Mouse (Mus musculus) CH12.LX (cell line): ENCODE measurements around the gene Usp45. TPM values are rescaled to one million over a fixed set of nuclear protein-coding genes. Genes with fewer than 3 reads are reported as not detected.

Source experiments
- DNase-seq: peaks from one replicate; pipeline ENCODE4 v3.0.0-alpha.2; 2013; ENCODE audit errors: extremely low read depth
- H3K27ac ChIP-seq: 2 replicates; pipeline ENCODE4 v1.5.1; 2012; ENCODE audit warnings: low read depth, mild to moderate bottlenecking, control low read depth, moderate library complexity; ENCODE audit not compliant: insufficient read depth
- H3K27me3 ChIP-seq: replicated peaks from 2 replicates; pipeline ENCODE3; 2012; ENCODE audit warnings: inconsistent platforms
- H3K36me3 ChIP-seq, 2 experiments: replicated peaks in 1 of 2; 2 replicates each; pipeline versions ENCODE3 to v1.6.1; 2012; ENCODE audit warnings: inconsistent platforms in 1 of 2, low read length in 1 of 2, mild to moderate bottlenecking in 1 of 2, mixed read lengths in 1 of 2, moderate library complexity in 1 of 2; ENCODE audit not compliant: control insufficient read depth in 1 of 2, insufficient read depth in 1 of 2
- H3K4me1 ChIP-seq, 2 experiments: 2 replicates each; pipeline ENCODE4 v1.6.1; 2012; ENCODE audit warnings: inconsistent platforms in 1 of 2, moderate library complexity in 1 of 2; ENCODE audit not compliant: insufficient read depth in 2 of 2, control insufficient read depth in 1 of 2
- H3K4me2 ChIP-seq: 2 replicates; pipeline ENCODE4 v1.6.1; 2012; ENCODE audit warnings: low read depth, mild to moderate bottlenecking, control low read depth; ENCODE audit not compliant: poor library complexity, insufficient read depth, severe bottlenecking
- H3K4me3 ChIP-seq, 3 experiments: fragments of 150-350 bp in 1 of 3; sonication (generic) in 1 of 3; replicated peaks in 1 of 3; 2 replicates each; pipeline versions ENCODE3 to v1.5.1; 2011 to 2012; ENCODE audit warnings: low read depth in 2 of 3, low read length in 2 of 3, mild to moderate bottlenecking in 2 of 3, moderate library complexity in 2 of 3, control low read depth in 1 of 3, improper control_type of control experiment in 1 of 3, inconsistent platforms in 1 of 3, mixed read lengths in 1 of 3; ENCODE audit not compliant: poor library complexity in 1 of 3
- H3K79me2 ChIP-seq: replicated peaks from 2 replicates; pipeline ENCODE4 v1.6.1; 2012; ENCODE audit warnings: mild to moderate bottlenecking, moderate library complexity; ENCODE audit not compliant: control insufficient read depth, poor library complexity, insufficient read depth, severe bottlenecking; ENCODE audit errors: extremely low read depth
- H3K9ac ChIP-seq: 2 replicates; pipeline ENCODE4 v1.6.1; 2012; ENCODE audit warnings: low read depth, mild to moderate bottlenecking, control low read depth, moderate library complexity; ENCODE audit not compliant: insufficient read depth
- H3K9me3 ChIP-seq: replicated peaks from 2 replicates; pipeline ENCODE3; 2012; ENCODE audit warnings: low read length, inconsistent platforms, mixed read lengths
- CHD1 ChIP-seq: IDR thresholded peaks from 2 replicates; pipeline ENCODE4 v1.6.1; 2012; ENCODE audit warnings: low read depth, low read length, improper control_type of control experiment, inconsistent platforms
- CTCF ChIP-seq, 2 experiments: IDR thresholded peaks in 1 of 2; conservative IDR thresholded peaks in 1 of 2; 2 replicates each; pipeline ENCODE4 v1.5.1; 2011 to 2012; ENCODE audit warnings: low read depth in 2 of 2, low read length in 2 of 2, improper control_type of control experiment in 1 of 2, inconsistent platforms in 1 of 2, mild to moderate bottlenecking in 1 of 2, moderate library complexity in 1 of 2
- E2F4 ChIP-seq: IDR thresholded peaks from 2 replicates; pipeline ENCODE4 v1.6.1; 2011; ENCODE audit warnings: low read depth, low read length, improper control_type of control experiment; ENCODE audit not compliant: insufficient replicate concordance
- ELF1 ChIP-seq: IDR thresholded peaks from 2 replicates; pipeline ENCODE4 v1.6.1; 2014; ENCODE audit warnings: low read depth, mild to moderate bottlenecking, inconsistent platforms, low read length, improper control_type of control experiment
- EP300 ChIP-seq: IDR thresholded peaks from 2 replicates; pipeline ENCODE4 v1.6.1; 2011; ENCODE audit warnings: low read length, improper control_type of control experiment
- HCFC1 ChIP-seq: IDR thresholded peaks from 2 replicates; pipeline ENCODE4 v1.6.1; 2012; ENCODE audit warnings: low read depth, mild to moderate bottlenecking, inconsistent platforms, low read length, improper control_type of control experiment
- IRF4 ChIP-seq: IDR thresholded peaks from 2 replicates; pipeline ENCODE4 v1.6.1; 2014; ENCODE audit warnings: low read depth, mild to moderate bottlenecking, inconsistent platforms, low read length, improper control_type of control experiment
- JUND ChIP-seq: conservative IDR thresholded peaks from 2 replicates; pipeline ENCODE4 v1.6.1; 2011; ENCODE audit warnings: low read depth, low read length, improper control_type of control experiment
- MAX ChIP-seq: IDR thresholded peaks from 2 replicates; pipeline ENCODE4 v1.6.1; 2011; ENCODE audit warnings: low read length, improper control_type of control experiment
- MYC ChIP-seq: IDR thresholded peaks from 2 replicates; pipeline ENCODE4 v1.6.1; 2011; ENCODE audit warnings: low read depth, mild to moderate bottlenecking, improper control_type of control experiment, low read length
- NRF1 ChIP-seq: IDR thresholded peaks from 2 replicates; pipeline ENCODE4 v1.6.1; 2014; ENCODE audit warnings: low read depth, mild to moderate bottlenecking, inconsistent platforms, low read length, improper control_type of control experiment, moderate library complexity
- PAX5 ChIP-seq: IDR thresholded peaks from 2 replicates; pipeline ENCODE4 v1.6.1; 2012; ENCODE audit warnings: low read length, inconsistent platforms, mixed read lengths
- POLR2A ChIP-seq: IDR thresholded peaks from 2 replicates; pipeline ENCODE4 v1.6.1; 2011; ENCODE audit warnings: low read depth, mild to moderate bottlenecking, improper control_type of control experiment, low read length
- RAD21 ChIP-seq: IDR thresholded peaks from 2 replicates; pipeline ENCODE4 v1.6.1; 2011; ENCODE audit warnings: low read depth, mild to moderate bottlenecking, low read length, improper control_type of control experiment, moderate library complexity
- SIN3A ChIP-seq: IDR thresholded peaks from 2 replicates; pipeline ENCODE4 v1.6.1; 2012; ENCODE audit warnings: low read length, improper control_type of control experiment, inconsistent platforms
- SMC3 ChIP-seq: IDR thresholded peaks from 2 replicates; pipeline ENCODE4 v1.6.1; 2011; ENCODE audit warnings: low read depth, low read length, improper control_type of control experiment
- UBTF ChIP-seq: IDR thresholded peaks from 2 replicates; pipeline ENCODE4 v1.6.1; 2012; ENCODE audit warnings: low read depth, mild to moderate bottlenecking, inconsistent platforms, low read length, improper control_type of control experiment, moderate library complexity
- USF2 ChIP-seq: conservative IDR thresholded peaks from 2 replicates; pipeline ENCODE4 v1.6.1; 2011; ENCODE audit warnings: low read depth, low read length, improper control_type of control experiment
- ZKSCAN1 ChIP-seq: IDR thresholded peaks from 2 replicates; pipeline ENCODE4 v1.6.1; 2012; ENCODE audit warnings: low read depth, inconsistent platforms, low read length, improper control_type of control experiment, borderline replicate concordance
- dilution Hi-C: fragments of 300-500 bp; cut with MboI; formaldehyde crosslinking; loops from 2 replicates; pipeline ENCODE4 v1.14.3; 2020; ENCODE audit warnings: low sequenced_read_pairs; ENCODE audit not compliant: extremely low pct_unique_long_range_greater_than_20kb, extremely low pct_ligation_motif_present
- in situ Hi-C: fragments of 300-500 bp; cut with MboI; formaldehyde crosslinking; loops from 3 replicates; pipeline ENCODE4 v1.14.3; 2019; ENCODE audit warnings: low sequenced_read_pairs, low pct_ligation_motif_present, low pct_unique_long_range_greater_than_20kb, mixed read lengths
- polyA plus RNA-seq: library from polyadenylated mRNA; unstranded; fragments of >175 nt; gene quantifications from 2 replicates; pipeline ENCODE4 v1.2.1, GENCODE M21; 2012; ENCODE audit warnings: low read depth; ENCODE audit not compliant: insufficient read length
- total RNA-seq, 2 experiments: library from RNA; depleted of rRNA; stranded (reverse); fragments of 300-350 nt in 1 of 2; fragments of >200 nt in 1 of 2; gene quantifications; 2 replicates each; pipeline ENCODE4 v1.2.3; 2012 to 2014

Usp45 gene
- total and polyA plus RNA-seq, 3 experiments, result 16.7 to 30.6 (median 17.5) TPM

- Histone ChIP-seq H3K27ac (no peak overlapping the region), H3K27me3 (no peaks in the 10 kb centered on the region), H3K9ac (no peak overlapping the region), H3K79me2 (peaks cover 4% of the 10 kb centered on the region; the same call in 1 of the 2 replicates), H3K36me3 (no peaks in the 10 kb centered on the region), H3K9me3 (peaks cover 3% of the 10 kb centered on the region), H3K4me2 (no peak overlapping the region), H3K4me1 (peaks cover 0 to 21% of the 10 kb centered on the region in 2 experiments; a peak in 2 of 4 replicates), H3K4me3 (no peak overlapping the region)
- in situ Hi-C loops, result no loop called here
- DNase-seq, result no peak
- TF ChIP-seq NRF1 (no peak), JUND (no peak), MAX (no peak), USF2 (no peak), SIN3A (no peak), RAD21 (no peak), UBTF (no peak)
- dilution Hi-C loops, result no loop called here
Measured at GRCm38 (mm10) chr4:21771064-21771463, 4.1 kb downstream of the Usp45 start.

- no peaks in the 10 kb centered on the region for H3K27me3 ChIP-seq
- peaks cover 3% of the 10 kb centered on the region for H3K9me3 ChIP-seq
- in situ Hi-C loops, result no loop called here
- peak; percentile 29 for DNase-seq
- H3K27ac ChIP-seq, result no peak overlapping the region
- H3K79me2 ChIP-seq, result peaks cover 2% of the 10 kb centered on the region; the same call in 1 of the 2 replicates
- H3K4me3 ChIP-seq, result no peak overlapping the region
- no peak overlapping the region for H3K9ac ChIP-seq
- no peaks in the 10 kb centered on the region for H3K36me3 ChIP-seq
- H3K4me2 ChIP-seq, result no peak overlapping the region
- dilution Hi-C loops, result no loop called here
- TF ChIP-seq POLR2A (no peak), MYC (no peak), SIN3A (no peak), NRF1 (no peak), PAX5 (no peak), ZKSCAN1 (no peak), ELF1 (no peak), E2F4 (no peak), SMC3 (no peak), CTCF (conservative IDR thresholded peaks at IDR 0.05 in 1 of 2, IDR thresholded peaks at IDR 0.05 in 1 of 2; ENCODE audit: low read depth in 2 of 2, low read length in 2 of 2) (no peak), CHD1 (no peak), JUND (no peak), EP300 (no peak), HCFC1 (no peak), USF2 (no peak), IRF4 (no peak), UBTF (no peak)
- peaks cover 2 to 21% of the 10 kb centered on the region in 2 experiments; a peak in 2 of 4 replicates for H3K4me1 ChIP-seq
Measured at GRCm38 (mm10) chr4:21772306-21772705, 5.3 kb downstream of the Usp45 start.
